ENCODE assay signal across 8 mouse cellular contexts in the genomic region with DNA sequence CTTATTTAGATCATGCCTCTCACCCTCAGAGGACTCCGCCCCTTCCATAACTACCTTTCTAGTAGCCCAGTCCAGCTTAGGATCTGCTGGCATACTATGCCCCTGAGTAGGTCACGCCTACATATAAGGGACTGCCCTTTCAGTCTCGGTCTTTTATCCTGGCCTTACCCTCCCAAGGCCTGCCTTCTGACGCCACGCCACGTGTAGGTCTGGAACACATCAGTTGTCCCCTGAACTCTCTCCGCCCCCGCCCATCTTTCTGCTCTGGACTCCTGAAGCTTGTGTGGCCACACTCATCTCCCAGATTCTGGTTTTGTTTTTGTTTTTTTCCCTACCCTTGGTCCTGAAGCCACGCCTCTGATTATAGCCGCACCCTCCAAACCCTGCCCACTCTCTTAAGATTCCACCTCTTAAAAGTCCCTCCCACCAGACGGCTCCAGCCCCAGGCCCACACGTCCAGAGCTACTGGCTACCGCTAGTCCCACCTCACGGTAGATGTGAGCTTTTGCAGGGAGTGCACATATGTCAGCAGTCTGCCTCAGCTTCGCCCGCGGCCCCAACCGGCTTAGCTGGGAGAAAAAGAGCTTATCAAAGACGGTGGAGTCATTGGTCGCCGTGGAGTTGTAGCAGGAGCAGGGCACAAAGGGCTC. TPM values are rescaled to one million over a fixed set of nuclear protein-coding genes. Genes with fewer than 3 reads are reported as not detected.
A peak's percentile ranks its signal among the peaks of the same experiment; 100 is the strongest.
DNase-seq lines count a peak whose midpoint lies in the region; ATAC-seq lines count a peak whose summit lies in the region.

No protein-coding gene starts in this region.

- peaks cover 44% of the 10 kb centered on the region for H3K4me1 ChIP-seq in forebrain, embryonic 12.5 days
- H3K4me1 ChIP-seq in hindbrain, embryonic 13.5 days (replicated peaks): peaks cover 31% of the 10 kb centered on the region
- peaks cover 30% of the 10 kb centered on the region for H3K4me1 ChIP-seq in liver, embryonic 11.5 days (replicated peaks; ENCODE audit: control insufficient read depth, insufficient read depth, low read length)
- peaks cover 16% of the 10 kb centered on the region for H3K4me1 ChIP-seq in neural tube, embryonic 11.5 days (ENCODE audit: control insufficient read depth, insufficient read depth, low read length)

- peak overlapping the region; percentile 25 for H3K4me3 ChIP-seq in forebrain, embryonic 12.5 days (replicated peaks)
- H3K4me3 ChIP-seq in hindbrain, embryonic 13.5 days: peak overlapping the region; percentile 9; the same call in 1 of the 2 replicates
- peak overlapping the region; percentile 25 for H3K4me3 ChIP-seq in liver, embryonic 11.5 days (ENCODE audit: low read depth, low read length)
- no peak overlapping the region for H3K4me3 ChIP-seq in neural tube, embryonic 11.5 days (ENCODE audit: low read depth, low read length)

- peak; percentile 39 for DNase-seq in right cerebral cortex, postnatal 4 days
- DNase-seq in right cerebral cortex, postnatal 36 days (ENCODE audit: low spot score in 2 of 2): no peak
- DNase-seq in liver, embryonic 11.5 days (ENCODE audit: low spot score): no peak
- peak; percentile 72 for DNase-seq in neural tube, embryonic 11.5 days (ENCODE audit: low spot score)
- no peak for DNase-seq in spleen, adult 12 weeks (ENCODE audit: low spot score)
- no peak for DNase-seq in urinary bladder, postnatal 10 days (ENCODE audit: low spot score)

- 0 out of 2 replicates have a peak overlapping the region, but pooled peaks have one; percentile 21 for H3K9ac ChIP-seq in forebrain, embryonic 12.5 days
- H3K9ac ChIP-seq in hindbrain, embryonic 13.5 days: peak overlapping the region; percentile 39; the same call in 1 of the 2 replicates
- 0 out of 2 replicates have a peak overlapping the region, but pooled peaks have one; percentile 16 for H3K9ac ChIP-seq in liver, embryonic 11.5 days (ENCODE audit: low read depth, low read length)
- H3K9ac ChIP-seq in neural tube, embryonic 11.5 days (ENCODE audit: low read length): peak overlapping the region; percentile 45

- peak overlapping the region; percentile 56 for H3K27ac ChIP-seq in forebrain, embryonic 12.5 days
- H3K27ac ChIP-seq in hindbrain, embryonic 13.5 days: 0 out of 2 replicates have a peak overlapping the region, but pooled peaks have one; percentile 30
- no peak overlapping the region; the same call in 1 of the 2 replicates for H3K27ac ChIP-seq in liver, embryonic 11.5 days (ENCODE audit: low read depth, low read length)
- no peak overlapping the region for H3K27ac ChIP-seq in neural tube, embryonic 11.5 days (ENCODE audit: low read depth, low read length)

- H3K4me2 ChIP-seq in forebrain, embryonic 12.5 days: peak overlapping the region; percentile 42
- H3K4me2 ChIP-seq in hindbrain, embryonic 13.5 days: peak overlapping the region; percentile 34
- peak overlapping the region; percentile 60 for H3K4me2 ChIP-seq in liver, embryonic 11.5 days
- H3K4me2 ChIP-seq in neural tube, embryonic 11.5 days (ENCODE audit: low read depth): peak overlapping the region; percentile 28

- 4% methylated on average over 21 of the region's 21 CpGs for WGBS in forebrain, embryonic 12.5 days
- 5% methylated on average over 21 of the region's 21 CpGs for WGBS in hindbrain, embryonic 13.5 days
- WGBS in liver, embryonic 11.5 days: 19% methylated on average over 21 of the region's 21 CpGs
- 3% methylated on average over 21 of the region's 21 CpGs for whole genome bisulfite sequencing in neural tube, embryonic 11.5 days

- no peaks in the 10 kb centered on the region for H3K9me3 ChIP-seq in forebrain, embryonic 12.5 days
- H3K9me3 ChIP-seq in hindbrain, embryonic 13.5 days: no peaks in the 10 kb centered on the region
- H3K9me3 ChIP-seq in liver, embryonic 11.5 days (ENCODE audit: control insufficient read depth, low read length): no peaks in the 10 kb centered on the region
- no peaks in the 10 kb centered on the region for H3K9me3 ChIP-seq in neural tube, embryonic 11.5 days (ENCODE audit: control insufficient read depth, low read length)

- H3K27me3 ChIP-seq in forebrain, embryonic 12.5 days: peaks cover 47% of the 10 kb centered on the region
- peaks cover 52% of the 10 kb centered on the region for H3K27me3 ChIP-seq in hindbrain, embryonic 13.5 days
- H3K27me3 ChIP-seq in liver, embryonic 11.5 days (replicated peaks; ENCODE audit: control insufficient read depth, insufficient read depth, low read length): peaks cover 6% of the 10 kb centered on the region
- peaks cover 12% of the 10 kb centered on the region for H3K27me3 ChIP-seq in neural tube, embryonic 11.5 days (ENCODE audit: control insufficient read depth, insufficient read depth, low read length)

- ATAC-seq in forebrain, embryonic 12.5 days (ENCODE audit: low FRiP score): peak; percentile 76
- peak; percentile 65 for ATAC-seq in hindbrain, embryonic 13.5 days (ENCODE audit: low FRiP score)
- no peak for ATAC-seq in liver, embryonic 11.5 days (replicated peaks; ENCODE audit: low FRiP score)
- ATAC-seq in neural tube, embryonic 11.5 days (ENCODE audit: insufficient read depth, low FRiP score, low TSS enrichment): peak; percentile 63

- H3K36me3 ChIP-seq in forebrain, embryonic 12.5 days (replicated peaks): peaks cover 25% of the 10 kb centered on the region
- H3K36me3 ChIP-seq in hindbrain, embryonic 13.5 days: peaks cover 20% of the 10 kb centered on the region; the same call in 1 of the 2 replicates
- peaks cover 14% of the 10 kb centered on the region for H3K36me3 ChIP-seq in liver, embryonic 11.5 days (ENCODE audit: control insufficient read depth, insufficient read depth, low read length)
- H3K36me3 ChIP-seq in neural tube, embryonic 11.5 days (ENCODE audit: control insufficient read depth, insufficient read depth, low read length): peaks cover 10% of the 10 kb centered on the region

RNA-seq across cellular contexts. Expression of gene Cd37, which starts 3.9 kb away (rescaled TPM):
- 1.2 and 1.3 TPM in 2 replicates for polyA plus RNA-seq in forebrain, embryonic 12.5 days (2016; fragmentation: Nextera tagmentation; extraction: Ambion mirVana)
- 0.96 and 1.7 TPM in 2 replicates for polyA plus RNA-seq in hindbrain, embryonic 13.5 days (2015; fragmentation: Nextera tagmentation; extraction: Ambion mirVana)
- 14.4 and 19.5 TPM in 2 replicates for polyA plus RNA-seq in liver, embryonic 11.5 days (2014; fragmentation: Nextera tagmentation; extraction: Ambion mirVana)
- 0.74 and 0.76 TPM in 2 replicates for polyA plus RNA-seq in neural tube, embryonic 11.5 days (2014; fragmentation: Nextera tagmentation; extraction: Ambion mirVana)

RNA-seq across cellular contexts. Expression of gene Slc6a16, which starts 5.8 kb away (rescaled TPM):
- polyA plus RNA-seq in forebrain, embryonic 12.5 days (2016; fragmentation: Nextera tagmentation; extraction: Ambion mirVana): 0.09 and 0.20 TPM in 2 replicates
- 0.18 and 0.38 TPM in 2 replicates for polyA plus RNA-seq in hindbrain, embryonic 13.5 days (2015; fragmentation: Nextera tagmentation; extraction: Ambion mirVana)
- 0.19 TPM in 1 of 2 replicates, not detected in the other for polyA plus RNA-seq in liver, embryonic 11.5 days (2014; fragmentation: Nextera tagmentation; extraction: Ambion mirVana)
- polyA plus RNA-seq in neural tube, embryonic 11.5 days (2014; fragmentation: Nextera tagmentation; extraction: Ambion mirVana): 0.11 TPM in 1 of 2 replicates, not detected in the other

RNA-seq across cellular contexts. Expression of gene Tead2, which starts 19.5 kb away (rescaled TPM):
- polyA plus RNA-seq in forebrain, embryonic 12.5 days (2016; fragmentation: Nextera tagmentation; extraction: Ambion mirVana): 245 and 256 TPM in 2 replicates
- 78.6 and 79.2 TPM in 2 replicates for polyA plus RNA-seq in hindbrain, embryonic 13.5 days (2015; fragmentation: Nextera tagmentation; extraction: Ambion mirVana)
- polyA plus RNA-seq in liver, embryonic 11.5 days (2014; fragmentation: Nextera tagmentation; extraction: Ambion mirVana): 69.3 and 75.9 TPM in 2 replicates
- 247 and 252 TPM in 2 replicates for polyA plus RNA-seq in neural tube, embryonic 11.5 days (2014; fragmentation: Nextera tagmentation; extraction: Ambion mirVana)

RNA-seq across cellular contexts. Expression of gene Dkkl1, which starts 23.1 kb away (rescaled TPM):
- polyA plus RNA-seq in forebrain, embryonic 12.5 days (2016; fragmentation: Nextera tagmentation; extraction: Ambion mirVana): 0.72 and 0.78 TPM in 2 replicates
- polyA plus RNA-seq in hindbrain, embryonic 13.5 days (2015; fragmentation: Nextera tagmentation; extraction: Ambion mirVana): 5.6 and 5.7 TPM in 2 replicates
- 2.8 TPM in 2 replicates for polyA plus RNA-seq in liver, embryonic 11.5 days (2014; fragmentation: Nextera tagmentation; extraction: Ambion mirVana)
- polyA plus RNA-seq in neural tube, embryonic 11.5 days (2014; fragmentation: Nextera tagmentation; extraction: Ambion mirVana): 3.1 and 5.2 TPM in 2 replicates

RNA-seq across cellular contexts. Expression of gene Ccdc155, which starts 30.4 kb away (rescaled TPM):
- polyA plus RNA-seq in forebrain, embryonic 12.5 days (2016; fragmentation: Nextera tagmentation; extraction: Ambion mirVana): 1.2 TPM in 2 replicates
- 0.49 and 0.54 TPM in 2 replicates for polyA plus RNA-seq in hindbrain, embryonic 13.5 days (2015; fragmentation: Nextera tagmentation; extraction: Ambion mirVana)
- polyA plus RNA-seq in liver, embryonic 11.5 days (2014; fragmentation: Nextera tagmentation; extraction: Ambion mirVana): 0.17 and 0.53 TPM in 2 replicates
- polyA plus RNA-seq in neural tube, embryonic 11.5 days (2014; fragmentation: Nextera tagmentation; extraction: Ambion mirVana): 0.27 and 0.47 TPM in 2 replicates

Comparison
In these comparisons a context has a peak if more than half of its experiments do, and no peak if none do; other contexts are left out.
1. DNase-seq: peak in right cerebral cortex, postnatal 4 days (single experiment) and neural tube, embryonic 11.5 days (single experiment); none in right cerebral cortex, postnatal 36 days (0 of 2), liver, embryonic 11.5 days (single experiment), spleen, adult 12 weeks (single experiment) and urinary bladder, postnatal 10 days (single experiment).
2. H3K27ac ChIP-seq: peak in forebrain, embryonic 12.5 days (single experiment) and hindbrain, embryonic 13.5 days (single experiment); none in liver, embryonic 11.5 days (single experiment) and neural tube, embryonic 11.5 days (single experiment).
3. Peak in every context shown above with its lines, with median percentiles within 50 percentile points of each other: H3K4me2 ChIP-seq and H3K9ac ChIP-seq.